8 mouse cellular contexts compared by ENCODE assay signal in the genomic region with DNA sequence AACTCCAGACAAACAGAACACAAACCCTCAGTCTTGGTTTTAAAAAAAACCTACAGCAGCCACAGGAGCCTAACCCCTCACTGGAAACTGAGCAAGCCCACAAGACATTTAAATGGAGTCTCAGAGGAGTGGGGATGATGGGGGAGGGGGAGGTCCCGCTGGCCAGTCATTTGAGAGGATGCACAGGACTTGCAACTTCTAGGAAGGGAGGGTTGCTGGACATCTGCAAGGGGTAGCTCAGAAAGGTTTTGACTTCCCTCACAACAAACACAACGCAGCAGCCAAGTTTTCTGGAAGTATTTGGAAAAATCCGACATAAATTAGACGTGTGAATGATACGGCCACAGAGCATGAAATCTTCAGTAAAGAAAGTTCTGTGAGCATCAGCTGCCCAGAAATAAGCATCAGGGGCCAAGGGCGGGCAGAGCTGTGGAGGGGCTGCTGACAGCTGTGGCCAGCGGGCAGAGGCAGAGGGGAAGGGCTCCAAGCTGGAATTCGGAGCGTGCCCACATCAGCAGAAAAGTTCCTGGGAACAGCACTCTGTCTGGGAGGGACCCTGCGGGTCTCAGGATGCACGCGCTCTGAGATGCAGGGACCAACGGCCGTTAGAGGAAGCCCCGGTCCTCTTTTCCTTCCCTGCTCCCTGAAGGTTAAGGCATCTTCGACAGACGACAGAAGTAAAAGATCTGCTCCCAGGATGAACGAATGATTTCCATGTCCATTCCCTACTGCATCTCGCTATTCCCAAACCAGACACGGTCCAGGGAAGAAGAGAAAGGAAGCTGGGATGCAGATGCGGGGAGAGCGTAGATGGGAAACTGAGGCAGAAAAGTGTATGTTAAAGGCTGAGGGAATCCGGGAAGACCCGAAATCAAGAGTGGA. TPM values are rescaled to one million over a fixed set of nuclear protein-coding genes. Genes with fewer than 3 reads are reported as not detected.
A peak's percentile ranks its signal among the peaks of the same experiment; 100 is the strongest.
DNase-seq lines count a peak whose midpoint lies in the region; ATAC-seq lines count a peak whose summit lies in the region.

No protein-coding gene starts in this region.

- H3K27me3 ChIP-seq in hindbrain, embryonic 12.5 days = no peaks in the 10 kb centered on the region
- peaks cover 45% of the 10 kb centered on the region for H3K27me3 ChIP-seq in liver, embryonic 12.5 days (replicated peaks)

- peak; percentile 43 for DNase-seq in cerebellum, adult 11-12 months
- no peak for DNase-seq in cerebellum, postnatal 25 days
- peak; percentile 71 for DNase-seq in 3T3-L1 (ENCODE audit: low read depth, low spot score)
- peak; percentile 59 for DNase-seq in embryo, embryonic 9.5 days (ENCODE audit: extremely low spot score)
- peak; percentile 21 for DNase-seq in ovary, postnatal 14 days (ENCODE audit: low spot score)
- no peak for DNase-seq in urinary bladder, postnatal 36 days (ENCODE audit: low spot score in 2 of 2)

- no peaks in the 10 kb centered on the region for H3K9me3 ChIP-seq in hindbrain, embryonic 12.5 days (replicated peaks)
- H3K9me3 ChIP-seq in liver, embryonic 12.5 days (replicated peaks) = no peaks in the 10 kb centered on the region

- peak overlapping the region; percentile 78 for H3K4me3 ChIP-seq in hindbrain, embryonic 12.5 days
- peak overlapping the region; percentile 70 for H3K4me3 ChIP-seq in liver, embryonic 12.5 days

- peak overlapping the region; percentile 87 for H3K9ac ChIP-seq in hindbrain, embryonic 12.5 days
- H3K9ac ChIP-seq in liver, embryonic 12.5 days = peak overlapping the region; percentile 69

- peak overlapping the region; percentile 92 for H3K27ac ChIP-seq in hindbrain, embryonic 12.5 days
- H3K27ac ChIP-seq in liver, embryonic 12.5 days = no peak overlapping the region

- H3K4me1 ChIP-seq in hindbrain, embryonic 12.5 days = peaks cover 30% of the 10 kb centered on the region
- peaks cover 22% of the 10 kb centered on the region for H3K4me1 ChIP-seq in liver, embryonic 12.5 days

- ATAC-seq in hindbrain, embryonic 12.5 days (ENCODE audit: low FRiP score) = peak; percentile 45
- ATAC-seq in liver, embryonic 12.5 days = no peak

- under 1% methylated on average over 24 of the region's 24 CpGs for WGBS in hindbrain, embryonic 12.5 days
- 4% methylated on average over 24 of the region's 24 CpGs for WGBS in liver, embryonic 12.5 days (ENCODE audit: insufficient replicate concordance)

- H3K36me3 ChIP-seq in hindbrain, embryonic 12.5 days = no peaks in the 10 kb centered on the region
- H3K36me3 ChIP-seq in liver, embryonic 12.5 days = no peaks in the 10 kb centered on the region

- H3K4me2 ChIP-seq in hindbrain, embryonic 12.5 days (replicated peaks) = peak overlapping the region; percentile 69
- peak overlapping the region; percentile 88 for H3K4me2 ChIP-seq in liver, embryonic 12.5 days

RNA-seq across cellular contexts. Expression of a gene that starts 0.9 kb away (rescaled TPM):
- 54.9 and 58.4 TPM in 2 replicates for polyA plus RNA-seq in hindbrain, embryonic 12.5 days (2016; fragmentation: Nextera tagmentation; extraction: Ambion mirVana)
- 7.6 and 8.2 TPM in 2 replicates for polyA plus RNA-seq in liver, embryonic 12.5 days (2016; fragmentation: Nextera tagmentation; extraction: Ambion mirVana)

Comparison
In these comparisons a context has a peak if more than half of its experiments do, and no peak if none do; other contexts are left out.
1. DNase-seq: peak in cerebellum, adult 11-12 months (single experiment), 3T3-L1 (single experiment), embryo, embryonic 9.5 days (single experiment) and ovary, postnatal 14 days (single experiment); none in cerebellum, postnatal 25 days (0 of 2) and urinary bladder, postnatal 36 days (0 of 2).